Mouse (Mus musculus): ENCODE measurements around the gene Rdh13.

The Rdh13 gene

GRCm38 (mm10) chr7:4445216-4445791, at the start of gene Rdh13:
TSS of gene Rdh13 (minus strand) at chr7:4445649.
- peak; percentile 92 for DNase-seq

- no peak for DNase-seq
Observed at GRCm38 (mm10) chr7:4493991-4494390, 48.5 kb upstream of the Rdh13 start.

- no peak for DNase-seq
Observed at GRCm38 (mm10) chr7:4492284-4493224, 47.1 kb upstream of the Rdh13 start.

GRCm38 (mm10) chr7:4491308-4491707, 45.9 kb upstream of the Rdh13 start:
- no peak for DNase-seq

- DNase-seq, result no peak
Observed at GRCm38 (mm10) chr7:4482281-4482680, 36.8 kb upstream of the Rdh13 start.

- no peak for DNase-seq
Observed at GRCm38 (mm10) chr7:4479674-4480073, 34.2 kb upstream of the Rdh13 start.

GRCm38 (mm10) chr7:4478796-4479291, 33.4 kb upstream of the Rdh13 start:
- no peak for DNase-seq

GRCm38 (mm10) chr7:4478021-4478795, 32.8 kb upstream of the Rdh13 start:
- DNase-seq, result peak; percentile 68

- no peak for DNase-seq
Observed at GRCm38 (mm10) chr7:4473940-4474339, 28.5 kb upstream of the Rdh13 start.

- DNase-seq, result peak; percentile 80
Observed at GRCm38 (mm10) chr7:4471179-4471555, 25.7 kb upstream of the Rdh13 start.

- peak; percentile 64 for DNase-seq
Observed at GRCm38 (mm10) chr7:4470275-4471178, 25.1 kb upstream of the Rdh13 start.

GRCm38 (mm10) chr7:4467801-4468200, 22.4 kb upstream of the Rdh13 start:
- DNase-seq, result no peak

GRCm38 (mm10) chr7:4464194-4464824, 18.9 kb upstream of the Rdh13 start:
- DNase-seq, result no peak

- DNase-seq, result no peak
Observed at GRCm38 (mm10) chr7:4460576-4461434, 15.4 kb upstream of the Rdh13 start, which contains the start of gene Eps8l1. TSS of gene Eps8l1 (plus strand) at chr7:4460674.

GRCm38 (mm10) chr7:4452644-4453043, 7.2 kb upstream of the Rdh13 start:
- DNase-seq, result no peak

GRCm38 (mm10) chr7:4449211-4449610, 3.8 kb upstream of the Rdh13 start:
- DNase-seq, result no peak

GRCm38 (mm10) chr7:4448439-4448838, 3.0 kb upstream of the Rdh13 start:
- DNase-seq, result no peak

GRCm38 (mm10) chr7:4447138-4447537, 1.7 kb upstream of the Rdh13 start:
- DNase-seq, result no peak

- no peak for DNase-seq
Observed at GRCm38 (mm10) chr7:4440549-4440948, 4.9 kb downstream of the Rdh13 start.

- DNase-seq, result no peak
Observed at GRCm38 (mm10) chr7:4437721-4438120, 7.7 kb downstream of the Rdh13 start.

GRCm38 (mm10) chr7:4432026-4432425, 13.4 kb downstream of the Rdh13 start:
- no peak for DNase-seq

All from layer of hippocampus, adult 9-11 months (tissue).